Mouse (Mus musculus): ENCODE results near the gene Pacrg.

Gene Pacrg

DNA sequence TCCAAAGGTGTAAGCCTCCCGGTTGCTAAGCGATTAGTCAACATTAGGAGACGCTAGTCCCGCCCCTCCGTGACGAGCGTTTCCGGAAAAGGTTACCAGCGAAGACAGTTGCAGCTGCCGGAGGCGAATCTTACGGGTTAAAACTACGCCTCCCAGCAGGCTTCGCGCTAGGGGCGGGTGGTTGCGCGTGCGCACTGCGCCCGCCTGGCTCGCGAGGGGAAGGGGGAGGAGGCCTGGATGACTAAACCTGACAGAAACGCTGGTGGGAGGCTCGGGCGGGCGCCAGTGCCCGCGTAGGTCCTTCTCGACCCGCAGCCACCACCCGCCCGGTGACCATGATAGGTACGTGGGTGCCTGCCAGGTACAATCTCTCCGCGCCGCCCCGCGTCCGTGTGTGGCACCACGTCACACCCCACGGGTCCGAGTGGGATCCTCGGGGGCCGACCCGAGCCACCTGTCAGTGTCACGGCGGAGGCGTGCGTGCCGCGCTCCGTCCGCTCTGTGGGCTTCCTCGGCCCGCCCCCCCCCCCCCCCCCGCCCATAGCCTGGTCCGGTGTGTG, at the start of gene Pacrg, which contains the start of gene Prkn:
Pacrg (minus strand) TSS at position 164 of the 560 bp plus-strand sequence.
Prkn (plus strand) TSS at position 237 of the 560 bp plus-strand sequence.
- peak; percentile 95 to 96 for DNase-seq (ENCODE audit: low spot score in 2 of 2)

GRCm38 (mm10) chr17:10887924-10888323, 47.8 kb upstream of the Pacrg start:
- DNase-seq (ENCODE audit: low spot score in 2 of 2) = no peak

GRCm38 (mm10) chr17:10882260-10882659, 42.1 kb upstream of the Pacrg start:
- no peak for DNase-seq (ENCODE audit: low spot score in 2 of 2)

GRCm38 (mm10) chr17:10878986-10879385, 38.9 kb upstream of the Pacrg start:
- DNase-seq (ENCODE audit: low spot score in 2 of 2) = no peak

DNA sequence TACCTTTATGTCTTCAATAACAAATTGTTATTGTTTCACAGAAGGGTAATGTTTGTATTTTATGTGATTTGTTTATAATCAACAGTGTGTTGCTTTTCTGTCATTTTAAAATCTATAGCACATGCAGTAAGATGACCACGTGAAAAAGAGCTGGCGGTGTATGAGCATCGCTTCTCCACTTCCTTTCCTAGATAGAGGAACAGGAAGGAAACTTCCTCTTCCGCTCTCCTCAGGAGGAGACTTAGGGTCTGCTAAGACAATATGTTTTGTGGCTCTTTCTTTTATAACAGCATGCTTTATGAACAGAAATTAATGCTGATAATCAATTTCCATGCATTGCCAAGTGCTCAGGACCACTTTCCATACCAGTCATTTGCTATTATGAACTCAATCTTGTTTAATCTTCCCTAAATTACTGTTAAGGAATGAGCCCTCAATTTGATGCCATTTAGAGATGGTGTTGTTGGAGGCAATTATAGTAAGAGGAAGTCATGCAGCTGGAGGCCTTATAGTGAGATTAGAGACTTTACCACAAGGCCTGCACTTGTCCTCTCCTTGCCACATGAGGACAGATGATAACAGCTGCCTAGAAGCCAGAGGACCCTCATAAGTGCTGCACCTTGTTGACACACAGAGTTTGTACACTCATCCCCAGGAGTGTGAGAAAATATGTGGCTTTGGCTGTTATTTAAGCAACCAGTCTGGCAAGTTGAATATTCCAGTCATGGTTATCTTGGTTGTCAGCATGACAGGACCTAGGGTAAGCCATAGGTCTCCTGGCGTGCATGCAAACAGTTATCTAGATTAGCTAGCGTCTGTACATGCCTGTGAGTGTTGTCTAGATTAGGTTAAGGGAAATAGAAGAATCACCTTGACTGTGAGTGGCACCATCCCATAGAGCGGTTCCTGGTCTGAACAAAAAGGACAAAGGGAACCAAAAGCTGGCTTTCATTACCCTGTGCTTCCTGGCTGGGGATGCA, 34.4 kb upstream of the Pacrg start:
- no peak for DNase-seq (ENCODE audit: low spot score in 2 of 2)

DNA sequence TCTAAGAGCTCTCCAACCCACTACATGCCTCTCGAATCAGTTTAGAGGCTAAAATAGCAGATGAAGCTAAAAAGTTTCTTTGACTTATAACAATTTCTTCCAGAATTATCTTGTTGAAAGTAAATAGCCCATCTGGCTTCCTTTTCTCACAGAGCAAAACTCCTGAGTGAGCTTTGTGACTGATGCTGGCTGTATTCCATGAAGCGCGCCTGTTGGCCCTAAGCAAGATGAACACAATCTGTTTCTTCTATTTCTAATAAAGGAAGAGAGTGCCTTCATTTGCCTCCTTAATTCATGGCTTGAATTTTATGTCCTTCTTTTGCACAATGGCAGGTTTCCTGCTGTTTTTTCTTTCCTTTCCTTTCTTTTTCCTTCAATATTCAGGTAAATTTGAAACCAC, 14.1 kb upstream of the Pacrg start:
- DNase-seq (ENCODE audit: low spot score in 2 of 2) = no peak

DNA sequence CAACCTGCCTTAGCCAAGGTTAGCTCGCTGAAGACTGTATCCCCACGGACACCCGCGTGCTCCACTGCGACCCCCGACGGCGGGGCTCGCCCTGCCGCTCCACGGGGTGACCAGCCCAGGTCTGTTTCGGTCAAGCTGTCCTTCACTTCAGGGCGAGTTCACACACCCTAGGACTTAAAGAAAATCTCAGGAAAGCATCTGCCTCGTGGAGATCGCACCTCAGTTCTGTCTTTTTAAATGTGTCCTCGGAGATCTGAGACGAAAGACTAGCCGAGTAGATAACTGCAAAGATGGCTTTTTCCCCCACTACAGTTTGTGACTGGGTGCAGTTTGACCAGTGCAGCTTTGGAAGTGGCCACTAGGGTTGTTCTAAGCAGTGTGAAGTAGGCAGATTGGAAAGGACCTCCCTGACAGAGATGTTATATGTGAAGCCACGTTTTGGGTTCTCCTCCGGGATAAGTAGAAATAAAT, 655 bp upstream of the Pacrg start:
- peak; percentile 25 to 43 for DNase-seq (ENCODE audit: low spot score in 2 of 2)

DNA sequence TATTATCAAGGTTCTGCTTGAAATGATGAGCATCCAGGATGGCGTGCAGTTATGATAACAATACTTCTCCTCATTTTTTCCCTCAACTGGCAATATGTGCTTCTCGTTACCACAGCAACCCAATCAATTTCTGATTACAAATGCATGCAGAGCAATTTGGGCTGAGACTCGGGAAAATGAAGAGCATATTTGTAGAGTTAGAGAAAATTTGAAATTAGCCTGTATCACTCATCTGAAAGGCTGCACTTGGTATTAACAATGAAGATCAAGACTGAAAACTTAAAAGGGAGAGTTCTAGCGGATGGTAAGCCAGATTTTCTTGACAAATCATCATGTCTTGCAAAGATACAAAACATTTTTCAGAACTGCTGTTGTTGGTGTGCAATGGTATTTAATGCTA, 21.1 kb downstream of the Pacrg start:
- no peak for DNase-seq (ENCODE audit: low spot score in 2 of 2)

DNA sequence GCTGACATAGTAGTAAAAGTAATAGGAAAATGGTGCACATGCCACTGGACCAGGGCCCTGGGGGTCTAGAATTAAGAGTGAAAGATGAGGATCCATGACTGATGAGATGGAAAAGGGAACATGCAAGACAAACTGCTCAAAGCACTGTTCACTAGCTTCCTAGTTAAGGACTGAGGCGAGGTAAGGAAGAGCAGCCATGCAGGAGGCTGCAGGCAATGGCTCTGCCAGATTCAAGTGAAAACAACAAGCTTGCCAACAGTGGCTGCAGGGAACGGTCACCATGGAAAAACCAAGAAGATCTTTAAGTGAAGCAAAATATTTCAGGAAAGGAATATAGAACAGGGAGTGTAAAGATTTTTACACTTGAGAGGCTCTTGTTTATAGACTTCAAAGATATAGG, 31.5 kb downstream of the Pacrg start:
- no peak for DNase-seq (ENCODE audit: low spot score in 2 of 2)

- no peak for DNase-seq (ENCODE audit: low spot score in 2 of 2)
Observed at GRCm38 (mm10) chr17:10807261-10807998, 32.7 kb downstream of the Pacrg start.

DNA sequence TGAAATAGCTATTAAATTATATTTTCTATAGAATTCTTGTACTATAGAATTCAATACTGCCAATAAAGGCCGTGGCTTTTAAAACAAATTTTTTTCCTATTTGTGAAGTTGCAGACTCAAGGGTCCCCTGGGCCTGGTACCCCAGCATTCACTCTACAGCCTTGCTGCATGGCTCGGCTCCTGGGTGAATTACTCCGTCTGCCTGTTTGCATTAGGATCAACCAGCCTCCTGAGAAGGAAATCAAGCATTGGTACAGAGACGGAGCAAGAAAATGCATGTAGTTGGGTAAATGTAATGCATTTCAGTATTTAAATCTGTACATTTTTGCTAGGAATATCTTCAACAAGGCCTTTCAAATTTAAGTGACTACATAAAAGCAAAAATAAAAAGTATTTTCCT, 33.4 kb downstream of the Pacrg start:
- DNase-seq (ENCODE audit: low spot score in 2 of 2) = no peak

DNA sequence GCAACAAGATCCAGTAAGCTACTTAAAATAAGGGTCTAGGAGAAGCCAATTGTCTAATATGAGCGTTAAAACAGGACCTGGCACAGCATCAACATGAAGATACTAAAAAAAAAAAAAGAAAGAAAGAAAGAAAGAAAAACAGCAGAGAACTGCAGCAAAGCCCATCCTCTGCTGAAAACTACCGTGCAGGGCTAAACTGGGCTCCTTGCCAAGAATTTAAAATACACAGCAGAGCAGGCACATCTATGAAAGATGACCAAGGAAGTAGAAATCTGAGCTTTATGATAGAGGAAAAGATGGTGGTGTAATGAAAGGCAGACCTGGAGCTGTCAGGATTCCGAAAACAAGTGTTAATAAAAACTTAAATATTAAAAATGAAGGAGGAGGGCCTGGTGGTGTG, 48.5 kb downstream of the Pacrg start:
- no peak for DNase-seq (ENCODE audit: low spot score in 2 of 2)

DNA sequence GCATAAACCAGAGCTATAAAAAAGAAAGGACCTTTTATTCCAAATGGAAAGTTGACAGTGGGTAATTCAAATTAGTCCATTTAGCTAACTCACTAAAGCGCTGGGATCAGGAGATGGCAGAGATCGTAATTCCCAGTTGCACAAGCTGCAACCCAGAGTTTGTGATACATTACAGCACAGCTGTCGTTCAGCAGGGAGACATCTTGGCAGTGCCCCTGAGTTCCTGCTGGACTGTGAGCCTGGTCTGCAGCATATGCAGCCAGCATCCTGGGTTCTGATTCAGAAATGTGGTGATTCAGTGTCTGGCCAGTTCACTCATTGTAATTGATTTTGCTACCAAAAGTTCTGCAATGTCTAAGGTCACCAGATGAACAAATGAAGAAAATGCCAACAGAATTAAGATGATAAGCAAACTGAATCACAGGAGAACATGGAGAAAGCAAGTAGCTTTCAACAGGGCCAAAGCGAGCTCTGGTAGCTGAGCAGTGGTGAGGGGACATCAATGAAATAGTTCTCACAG, 55.6 kb downstream of the Pacrg start:
- DNase-seq (ENCODE audit: low spot score in 2 of 2) = no peak

GRCm38 (mm10) chr17:10776503-10776902, 63.6 kb downstream of the Pacrg start:
- DNase-seq (ENCODE audit: low spot score in 2 of 2) = no peak

GRCm38 (mm10) chr17:10774468-10774867, 65.6 kb downstream of the Pacrg start:
- DNase-seq (ENCODE audit: low spot score in 2 of 2) = no peak

- no peak for DNase-seq (ENCODE audit: low spot score in 2 of 2)
Observed at GRCm38 (mm10) chr17:10772207-10772606, 67.9 kb downstream of the Pacrg start.

GRCm38 (mm10) chr17:10769873-10770272, 70.2 kb downstream of the Pacrg start:
- DNase-seq (ENCODE audit: low spot score in 2 of 2) = no peak

- DNase-seq (ENCODE audit: low spot score in 2 of 2) = no peak
Observed at GRCm38 (mm10) chr17:10766735-10767406, 73.2 kb downstream of the Pacrg start.

DNA sequence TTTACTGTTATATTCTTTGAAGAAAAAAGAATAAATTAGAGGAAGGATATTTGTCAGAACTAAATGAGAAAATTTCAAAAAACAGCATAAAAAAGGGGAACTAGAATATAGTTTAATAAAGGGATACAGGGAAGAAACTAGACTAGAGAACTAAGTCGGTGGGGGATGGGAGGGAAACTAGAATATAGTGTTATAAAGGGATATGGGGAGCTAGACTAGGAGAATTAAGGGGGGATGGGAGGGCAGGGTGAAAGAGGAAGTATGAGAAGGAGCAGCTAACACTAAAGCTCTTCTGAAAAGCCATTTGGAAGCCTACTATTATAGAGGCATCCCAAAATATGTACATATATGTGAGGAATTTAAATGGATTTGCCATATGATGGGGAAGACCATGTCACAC, 75.8 kb downstream of the Pacrg start:
- no peak for DNase-seq (ENCODE audit: low spot score in 2 of 2)

- DNase-seq (ENCODE audit: low spot score in 2 of 2) = no peak
Observed at GRCm38 (mm10) chr17:10757455-10757854, 82.7 kb downstream of the Pacrg start.

DNA sequence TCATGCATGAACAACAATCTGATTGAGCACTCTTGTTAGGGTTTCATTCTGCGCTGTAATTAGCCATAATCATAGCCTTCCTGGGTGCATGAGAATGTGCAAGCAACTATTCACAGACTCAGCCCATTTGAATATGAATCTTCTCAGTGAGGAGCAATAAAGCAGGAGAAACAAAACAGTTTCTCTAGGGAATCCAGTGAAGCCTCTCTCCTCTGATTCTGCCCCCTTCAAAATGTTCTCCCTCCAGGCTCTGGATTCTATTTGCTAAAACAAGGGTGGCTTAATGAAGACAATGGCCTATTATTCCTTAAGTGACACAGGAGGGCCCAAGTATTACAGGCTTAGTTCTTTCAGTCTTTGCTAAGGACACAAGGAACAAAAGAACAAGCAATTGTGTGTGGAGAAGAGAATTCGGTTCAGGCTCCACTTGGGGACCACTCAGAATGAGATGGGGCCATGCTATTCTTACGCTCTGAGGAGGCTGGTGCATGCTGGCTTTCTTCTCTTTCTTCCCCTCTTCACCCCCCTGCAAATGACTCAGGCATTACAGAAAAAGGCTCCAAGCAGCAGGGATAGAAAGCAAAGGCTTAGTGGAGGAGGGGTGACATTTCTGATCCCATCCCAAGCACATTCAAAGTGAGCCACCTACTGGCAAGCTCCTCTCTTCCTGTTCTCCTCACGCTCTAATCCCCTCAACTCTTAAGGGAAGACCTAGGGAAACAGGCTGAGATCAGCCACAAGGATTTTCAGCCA, 95.2 kb downstream of the Pacrg start:
- peak; percentile 54 to 59 for DNase-seq (ENCODE audit: low spot score in 2 of 2)

Measured in frontal cortex, postnatal 14 days (tissue).